Comparison of ENCODE assay signal across 11 mouse cellular contexts in genomic region chr11:108149187-108149586, GRCm38 (mm10).
DNase-seq lines count a peak whose midpoint lies in the region; ATAC-seq and TF ChIP-seq lines count a peak whose summit lies in the region.
"Had no signal": no experiment of that assay in that cellular context is flagged by ENCODE, and none has a peak within 500 bp of the region (broad histone marks: within the 10 kb centered on the region; RNA-seq: fewer than 3 reads in every experiment).

No protein-coding gene starts in this region.

- 45% methylated on average over 9 of the region's 9 CpGs for WGBS in intestine, embryonic 15.5 days
- WGBS in intestine, postnatal 0 days = 29% methylated on average over 9 of the region's 9 CpGs
- WGBS in embryonic facial prominence, embryonic 15.5 days = 59% methylated on average over 9 of the region's 9 CpGs

- H3K4me3 ChIP-seq in intestine, embryonic 15.5 days (replicated peaks) = no peak overlapping the region
- H3K4me3 ChIP-seq in intestine, postnatal 0 days (ENCODE audit: low read depth, low read length) = no peak overlapping the region
- no peak overlapping the region for H3K4me3 ChIP-seq in embryonic facial prominence, embryonic 15.5 days (replicated peaks)

- H3K27ac ChIP-seq in intestine, embryonic 15.5 days = no peak overlapping the region
- H3K27ac ChIP-seq in intestine, postnatal 0 days (ENCODE audit: low read depth, low read length) = no peak overlapping the region
- peak overlapping the region; percentile 18; the same call in 1 of the 2 replicates for H3K27ac ChIP-seq in embryonic facial prominence, embryonic 15.5 days (replicated peaks)

- peaks cover 16% of the 10 kb centered on the region for H3K4me1 ChIP-seq in intestine, embryonic 15.5 days (replicated peaks)
- 0 out of 2 replicates have a peak, but pooled peaks cover 5% of the 10 kb centered on the region for H3K4me1 ChIP-seq in intestine, postnatal 0 days (replicated peaks; ENCODE audit: control insufficient read depth, insufficient read depth, low read length)
- H3K4me1 ChIP-seq in embryonic facial prominence, embryonic 15.5 days = peaks cover 36% of the 10 kb centered on the region

- ATAC-seq in intestine, embryonic 15.5 days = 0 out of 2 replicates have a peak, but pooled peaks have one; percentile 35
- no peak for ATAC-seq in intestine, postnatal 0 days
- no peak for ATAC-seq in embryonic facial prominence, embryonic 15.5 days (ENCODE audit: insufficient number of reproducible peaks, low FRiP score, low TSS enrichment, low read depth)
- peak; percentile 58 for ATAC-seq in megakaryocyte-erythroid progenitor cell, adult 5-6 weeks (replicated peaks; ENCODE audit: low FRiP score, low TSS enrichment, poor library complexity, severe bottlenecking)
- ATAC-seq: inflammation-experienced regulatory T-cells, adult 6 months had no signal

- peak; percentile 53 for DNase-seq in MN1 (ENCODE audit: low spot score)
- DNase-seq in testis, postnatal 14 days (ENCODE audit: low spot score) = no peak
- DNase-seq in cerebellum, adult 9-11 months = no peak
- DNase-seq: adrenal gland, adult 2 months; cerebellum, adult 11 months; kidney, postnatal 4 days had no signal

- H3K4me2 ChIP-seq in intestine, embryonic 15.5 days (replicated peaks) = no peak overlapping the region
- H3K4me2 ChIP-seq in intestine, postnatal 0 days (replicated peaks; ENCODE audit: low read depth) = no peak overlapping the region
- H3K4me2 ChIP-seq in embryonic facial prominence, embryonic 15.5 days (replicated peaks) = no peak overlapping the region

- TF ChIP-seq CTCF in intestine, postnatal 0 days (IDR thresholded peaks at IDR 0.05; ENCODE audit: low read depth) = no peak

- H3K9ac ChIP-seq in intestine, embryonic 15.5 days = no peak overlapping the region
- no peak overlapping the region for H3K9ac ChIP-seq in intestine, postnatal 0 days (ENCODE audit: low read depth, low read length)
- H3K9ac ChIP-seq in embryonic facial prominence, embryonic 15.5 days = no peak overlapping the region

- H3K27me3 ChIP-seq in intestine, embryonic 15.5 days (replicated peaks) = no peaks in the 10 kb centered on the region
- no peaks in the 10 kb centered on the region for H3K27me3 ChIP-seq in intestine, postnatal 0 days (replicated peaks; ENCODE audit: control insufficient read depth, insufficient read depth, low read length)
- no peaks in the 10 kb centered on the region for H3K27me3 ChIP-seq in embryonic facial prominence, embryonic 15.5 days

- no peaks in the 10 kb centered on the region for H3K9me3 ChIP-seq in intestine, embryonic 15.5 days
- no peaks in the 10 kb centered on the region for H3K9me3 ChIP-seq in intestine, postnatal 0 days (ENCODE audit: control insufficient read depth)
- no peaks in the 10 kb centered on the region for H3K9me3 ChIP-seq in embryonic facial prominence, embryonic 15.5 days (replicated peaks)

- H3K36me3 ChIP-seq in intestine, embryonic 15.5 days = no peaks in the 10 kb centered on the region
- H3K36me3 ChIP-seq in intestine, postnatal 0 days (ENCODE audit: control insufficient read depth, insufficient read depth) = no peaks in the 10 kb centered on the region
- H3K36me3 ChIP-seq in embryonic facial prominence, embryonic 15.5 days = no peaks in the 10 kb centered on the region

Comparison
In these comparisons a context has a peak if more than half of its experiments do, and no peak if none do; other contexts are left out.
1. ATAC-seq: peak in intestine, embryonic 15.5 days (single experiment) and megakaryocyte-erythroid progenitor cell, adult 5-6 weeks (single experiment); none in intestine, postnatal 0 days (single experiment) and embryonic facial prominence, embryonic 15.5 days (single experiment).